Mouse (Mus musculus) Patski (cell line): Measurements from ENCODE around the gene Tmem101. TPM values are rescaled to one million over a fixed set of nuclear protein-coding genes. Genes with fewer than 3 reads are reported as not detected.
"Not testable (repeated sequence)": the region's sequence is repeated elsewhere in the genome, so short reads cannot be mapped to it uniquely, and the experiment has no call there.

Source experiments
- ATAC-seq: fragments of 100-300 bp; one replicate; pipeline ENCODE4 v1.8.0; 2021
- CTCF ChIA-PET: fragments of 350-600 bp; sonication (Branson Sonifier 250); formaldehyde crosslinking; loops from one replicate; lab custom pipeline; 2022; ENCODE audit warnings: inconsistent platforms; lab: Charles Lee
- POLR2A ChIA-PET: fragments of 350-600 bp; sonication (Branson Sonifier 250); formaldehyde crosslinking; loops from one replicate; lab custom pipeline; 2022; ENCODE audit warnings: antibody characterized with exemption, inconsistent platforms; lab: Charles Lee
- DNase-seq: peaks from one replicate; pipeline ENCODE4 v3.0.0-alpha.2; 2011; ENCODE audit warnings: low read depth, low spot score
- H3K27me3 ChIP-seq: fragments of 371-371 bp; one replicate; pipeline ENCODE4 v1.5.1; 2021
- CTCF ChIP-seq: fragments of 100-300 bp; IDR thresholded peaks from one replicate; pipeline ENCODE4 v1.5.1; 2021
- in situ Hi-C: fragments of 300-500 bp; cut with MboI; formaldehyde crosslinking; loops from 3 replicates; pipeline ENCODE4 v1.11.1; 2018; ENCODE audit warnings: low pct_unique_long_range_greater_than_20kb, mixed read lengths
- polyA plus RNA-seq: library from polyadenylated mRNA; unstranded; gene quantifications from one replicate; pipeline ENCODE4 v1.2.3, GENCODE M21; 2021

The Tmem101 gene
- polyA plus RNA-seq, 1 experiment from 2014 or later, result 30.3 TPM

DNA sequence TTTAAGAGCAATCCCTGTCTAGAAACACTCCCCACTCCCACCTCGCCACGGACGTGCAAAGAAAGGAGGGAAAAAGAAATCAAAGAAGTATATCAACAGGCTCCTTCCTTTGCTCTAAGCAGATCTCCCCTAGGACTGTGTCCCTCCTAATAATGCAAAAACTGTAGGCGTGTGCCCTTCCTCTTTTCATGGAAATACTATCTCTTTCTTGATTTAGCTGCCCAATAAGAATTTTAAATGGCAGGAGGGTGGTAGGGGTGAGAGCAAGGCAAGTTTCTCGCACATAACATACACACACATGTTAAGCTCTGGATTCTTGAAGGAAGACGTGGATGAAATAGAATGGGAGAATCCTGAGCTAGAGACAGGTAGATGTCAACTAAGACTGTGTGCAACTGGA lies 32.8 kb upstream of the Tmem101 start:
- no peak for TF ChIP-seq CTCF
- ATAC-seq (no peak), DNase-seq (no peak)
- ChIA-PET CTCF (no interaction called here), POLR2A (interaction anchor here (1.3 kb wide), 1 partner anchor 11 kb away, joined by 5 read pairs; no protein-coding TSS in a partner anchor)
- no peaks in the 10 kb centered on the region for H3K27me3 ChIP-seq
- in situ Hi-C loops, result no loop called here

DNA sequence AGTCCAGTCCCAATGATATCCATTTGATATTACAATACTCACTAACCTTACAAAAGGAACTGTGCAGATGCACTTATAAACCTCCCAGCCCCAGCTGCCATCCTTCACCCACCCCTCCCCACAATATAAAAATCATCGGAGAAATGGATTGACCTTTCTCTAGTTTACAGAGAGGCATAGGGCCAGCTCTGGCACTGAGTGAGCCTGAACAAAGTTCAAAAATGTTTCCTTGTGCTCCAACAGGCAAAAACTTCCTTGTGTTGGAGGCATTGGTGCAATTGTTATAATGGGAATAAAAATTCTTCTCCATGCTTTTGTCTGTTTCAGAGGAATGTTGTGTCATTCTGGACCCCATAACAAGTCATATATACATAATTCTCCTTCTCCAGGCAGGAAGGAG lies 30.0 kb upstream of the Tmem101 start:
- DNase-seq (no peak), ATAC-seq (no peak)
- CTCF ChIA-PET, result interaction anchor here (1.0 kb wide), 1 partner anchor 29 kb away, joined by 3 read pairs; no protein-coding TSS in a partner anchor
- POLR2A ChIA-PET, result no interaction called here
- no peaks in the 10 kb centered on the region for H3K27me3 ChIP-seq
- in situ Hi-C loops, result no loop called here
- no peak for TF ChIP-seq CTCF

- ATAC-seq (no peak), DNase-seq (no peak)
- POLR2A ChIA-PET, result interaction anchor here (1.1 kb wide), 1 partner anchor 231 kb away, joined by 3 read pairs; no protein-coding TSS in a partner anchor
- CTCF ChIA-PET, result interaction anchor here (1.0 to 1.3 kb wide), 2 partner anchors 12 to 29 kb away, joined by 3 read pairs; no protein-coding TSS in a partner anchor
- H3K27me3 ChIP-seq, result no peaks in the 10 kb centered on the region
- no peak for TF ChIP-seq CTCF
- in situ Hi-C loops, result no loop called here
Observed at GRCm38 (mm10) chr11:102185677-102186076, 29.5 kb upstream of the Tmem101 start.

DNA sequence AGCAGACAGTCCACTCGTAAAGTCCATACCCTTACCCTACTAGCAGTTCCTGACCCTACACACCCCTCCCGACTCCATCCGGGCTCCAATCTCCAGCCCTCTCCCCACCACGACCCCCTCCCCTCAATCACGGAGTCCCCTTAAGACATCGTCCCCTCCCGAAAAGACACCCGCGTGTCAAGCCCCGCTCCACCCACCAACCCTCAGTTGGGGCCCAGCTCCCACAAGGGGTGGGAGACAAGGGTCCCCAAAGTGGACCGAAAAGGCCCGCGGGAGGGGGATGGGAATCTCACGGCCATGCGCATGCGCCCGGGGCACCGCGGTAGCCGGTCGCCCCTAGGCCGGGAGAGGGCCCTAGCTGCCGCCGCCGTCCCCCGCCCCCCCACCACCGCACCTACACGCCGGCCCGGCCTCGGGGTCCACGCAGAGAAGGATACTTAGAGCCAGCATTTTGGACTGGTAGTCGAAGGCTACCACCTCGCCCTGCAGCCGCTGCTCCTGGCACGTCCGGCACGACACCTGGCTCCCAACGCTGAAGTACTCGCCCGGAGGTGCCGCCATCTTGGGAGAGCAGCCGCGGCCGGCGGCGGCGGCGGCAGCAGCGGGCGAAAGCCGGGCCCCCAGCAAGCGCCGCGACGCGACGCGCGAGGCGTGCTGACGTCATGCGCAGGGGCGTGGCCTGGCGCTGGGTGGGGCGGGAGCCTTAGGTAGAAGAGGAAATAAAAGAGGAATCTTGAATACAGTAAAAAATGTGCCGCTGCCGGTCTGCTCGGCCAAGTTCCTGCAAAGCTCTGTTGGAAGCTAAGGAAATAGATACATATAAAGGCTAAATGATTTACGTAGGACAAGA lies 28.7 kb upstream of the Tmem101 start, which contains the start of gene Lsm12:
Gene Lsm12, minus strand, starts transcription at position 651 of the 850 bp plus-strand sequence.
- ChIA-PET CTCF (interaction anchor here (0.8 to 1.3 kb wide), 2 partner anchors 11 to 15 kb away, joined by 3 to 5 read pairs; no protein-coding TSS in a partner anchor), POLR2A (interaction anchor here (1.1 kb wide), 1 partner anchor 232 kb away, joined by 3 read pairs; no protein-coding TSS in a partner anchor)
- no peaks in the 10 kb centered on the region for H3K27me3 ChIP-seq
- peak; percentile 66 for ATAC-seq
- in situ Hi-C loops, result no loop called here
- no peak for TF ChIP-seq CTCF
- DNase-seq, result no peak

- no peaks in the 10 kb centered on the region for H3K27me3 ChIP-seq
- ChIA-PET CTCF (interaction anchor here (0.8 kb wide), 1 partner anchor 15 kb away, joined by 5 read pairs; no protein-coding TSS in a partner anchor), POLR2A (interaction anchor here (0.6 kb wide), 1 partner anchor 1062 kb away, joined by 8 read pairs; no protein-coding TSS in a partner anchor)
- ATAC-seq, result no peak
- DNase-seq, result no peak
- in situ Hi-C loops, result no loop called here
- TF ChIP-seq CTCF, result no peak
Observed at GRCm38 (mm10) chr11:102184253-102184645, 28.0 kb upstream of the Tmem101 start.

DNA sequence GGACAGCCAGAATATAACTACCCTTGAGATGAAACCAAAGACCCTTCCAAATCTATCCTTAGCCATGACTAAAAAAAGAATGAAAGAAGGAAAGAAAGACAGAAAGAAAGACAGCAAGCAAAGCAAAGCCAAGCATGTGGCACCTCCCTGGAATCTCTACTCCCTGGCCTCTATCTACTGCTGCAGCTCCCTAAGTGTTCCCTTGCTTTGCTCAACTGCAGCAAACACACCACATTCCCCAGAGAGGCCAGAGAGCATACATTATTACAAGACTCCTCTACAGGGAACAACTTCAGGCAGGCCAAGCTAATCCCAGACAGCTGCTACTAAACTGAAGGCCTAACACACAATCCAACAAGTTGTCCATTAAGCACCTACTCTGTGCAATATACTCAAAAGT lies 23.6 kb upstream of the Tmem101 start:
- no peak for TF ChIP-seq CTCF
- no peak for DNase-seq

GRCm38 (mm10) chr11:102168689-102169088 lies 12.5 kb upstream of the Tmem101 start:
- in situ Hi-C loops, result no loop called here
- POLR2A ChIA-PET, result no interaction called here
- no peak for DNase-seq
- no peak for TF ChIP-seq CTCF
- no peaks in the 10 kb centered on the region for H3K27me3 ChIP-seq
- CTCF ChIA-PET, result interaction anchor here (3.1 kb wide), 1 partner anchor 10 kb away, joined by 9 read pairs; no protein-coding TSS in a partner anchor
- no peak for ATAC-seq

More for the DNA sequence above, 23.6 kb upstream of the Tmem101 start:
- ChIA-PET POLR2A (no interaction called here), CTCF (interaction anchor here (1.9 to 2.1 kb wide), 4 partner anchors 10 to 43 kb away, joined by 6 to 9 read pairs (median 8); partner anchors contain the start of gene Tmem101)
- in situ Hi-C loops, result no loop called here
- H3K27me3 ChIP-seq, result no peaks in the 10 kb centered on the region
- ATAC-seq, result no peak

DNA sequence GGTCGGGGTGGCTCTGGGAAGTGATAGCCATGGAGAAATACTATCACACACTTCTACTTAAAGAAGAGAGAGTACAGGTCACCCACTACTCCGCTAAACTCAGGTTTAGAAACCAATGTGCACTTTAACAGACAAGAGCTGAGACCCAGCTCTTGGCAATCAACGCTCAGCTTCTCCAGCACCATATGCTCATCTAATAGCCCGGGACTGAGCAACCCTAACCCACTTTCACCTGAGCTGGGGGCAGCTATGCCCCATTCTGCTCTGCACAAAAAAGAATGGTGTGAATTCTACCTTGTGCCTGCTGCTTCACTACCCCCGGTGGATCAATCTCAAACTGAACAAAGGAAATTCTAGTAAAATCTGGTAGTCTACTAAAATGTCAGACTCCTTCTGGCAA lies 11.3 kb upstream of the Tmem101 start:
- CTCF ChIA-PET, result interaction anchor here (3.1 kb wide), 1 partner anchor 11 kb away, joined by 9 read pairs; no protein-coding TSS in a partner anchor
- H3K27me3 ChIP-seq, result no peaks in the 10 kb centered on the region
- in situ Hi-C loops, result no loop called here
- POLR2A ChIA-PET, result interaction anchor here (1.7 kb wide), 1 partner anchor 12 kb away, joined by 9 read pairs; the partner anchor contains the start of gene Tmem101
- TF ChIP-seq CTCF, result no peak
- ATAC-seq (no peak), DNase-seq (no peak)

GRCm38 (mm10) chr11:102165971-102166722 lies 9.9 kb upstream of the Tmem101 start:
- H3K27me3 ChIP-seq, result no peaks in the 10 kb centered on the region
- ATAC-seq, result no peak
- ChIA-PET CTCF (interaction anchor here (0.7 to 3.1 kb wide), 4 partner anchors 10 to 15 kb away, joined by 3 to 9 read pairs (median 7); partner anchors contain the start of gene Tmem101), POLR2A (interaction anchor here (0.7 to 1.7 kb wide), 4 partner anchors 9 to 214 kb away, joined by 3 to 9 read pairs (median 3); partner anchors contain the start of gene Tmem101)
- no peak for TF ChIP-seq CTCF
- in situ Hi-C loops, result no loop called here
- no peak for DNase-seq

DNA sequence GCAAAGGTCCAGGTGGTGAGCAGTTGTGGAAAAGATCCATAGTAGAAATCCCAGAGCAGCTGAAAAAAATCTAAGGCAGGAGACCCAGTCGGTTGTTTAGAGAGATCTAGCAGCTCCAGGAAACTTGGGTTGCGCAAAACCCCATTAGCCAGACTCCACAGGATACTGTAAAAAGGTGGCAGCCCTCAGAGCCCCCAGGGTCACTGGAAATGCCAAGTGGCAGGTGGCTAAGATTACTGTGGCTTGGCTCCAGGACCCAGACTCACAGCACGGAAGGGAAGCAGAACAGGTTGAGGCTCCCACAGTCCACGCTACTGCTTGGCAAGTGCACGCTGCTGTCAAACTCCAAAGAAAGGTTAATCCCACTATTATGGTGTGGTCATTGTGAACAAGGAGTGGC lies 3.6 kb upstream of the Tmem101 start:
- DNase-seq (no peak), ATAC-seq (no peak)
- in situ Hi-C loops, result no loop called here
- TF ChIP-seq CTCF, result no peak
- ChIA-PET CTCF (interaction anchor here (1.0 kb wide), 1 partner anchor 94 kb away, joined by 3 read pairs; no protein-coding TSS in a partner anchor), POLR2A (no interaction called here)
- H3K27me3 ChIP-seq, result no peaks in the 10 kb centered on the region

DNA sequence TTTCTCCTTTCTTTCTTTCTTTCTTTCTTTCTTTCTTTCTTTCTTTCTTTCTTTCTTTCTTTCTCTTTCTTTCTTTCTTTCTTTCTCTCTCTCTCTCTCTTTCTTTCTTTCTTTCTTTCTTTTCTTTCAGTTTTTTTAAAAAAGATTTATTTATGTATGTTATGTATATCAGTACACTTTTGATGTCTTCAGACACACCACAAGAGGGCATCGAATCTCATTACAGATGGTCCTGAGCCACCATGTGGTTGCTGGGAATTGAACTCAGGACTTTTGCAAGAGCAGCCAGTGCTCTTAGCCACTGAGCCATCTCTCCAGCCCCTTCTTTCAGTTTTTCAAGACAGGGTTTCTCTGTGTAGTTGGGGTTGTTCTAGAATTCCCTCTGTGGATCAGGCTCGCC lies 1.8 kb upstream of the Tmem101 start:
- in situ Hi-C loops, H3K27me3 ChIP-seq, ATAC-seq, POLR2A ChIA-PET, DNase-seq: not testable (repeated sequence)
- CTCF ChIA-PET, result interaction anchor here (1.0 kb wide), 1 partner anchor 19 kb away, joined by 3 read pairs; no protein-coding TSS in a partner anchor
